Mouse (Mus musculus): ENCODE results near the gene Gnat1.

Gnat1 gene

GRCm38 (mm10) chr9:107674609-107675429 lies 4.7 kb downstream of the Gnat1 start:
- no peak for DNase-seq

DNA sequence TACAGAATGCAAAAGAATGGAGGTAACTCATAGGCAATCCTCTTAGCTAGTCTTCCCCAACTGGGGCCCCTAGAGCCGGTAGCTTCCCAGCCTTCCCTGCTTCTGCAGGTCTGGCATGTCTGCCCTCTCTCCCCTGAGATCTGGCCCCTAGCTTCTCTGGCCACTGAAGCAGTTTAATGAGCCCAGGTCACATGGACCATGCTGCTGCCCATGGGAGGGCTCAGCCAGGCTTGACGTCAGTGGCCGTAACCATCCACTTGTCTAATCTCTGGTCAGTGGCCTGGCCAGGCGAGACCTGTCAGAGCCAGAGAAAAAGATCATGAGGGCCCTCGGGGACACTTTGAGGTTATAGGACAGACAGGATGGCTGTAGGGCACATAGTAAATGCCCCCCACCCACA lies 9.3 kb downstream of the Gnat1 start:
- peak; percentile 60 for DNase-seq

GRCm38 (mm10) chr9:107669480-107669945 lies 10.0 kb downstream of the Gnat1 start, which contains the start of gene Slc38a3:
Slc38a3 (minus strand) TSS chr9:107669530.
- no peak for DNase-seq

GRCm38 (mm10) chr9:107668916-107669315 lies 10.6 kb downstream of the Gnat1 start:
- DNase-seq = peak; percentile 51

DNA sequence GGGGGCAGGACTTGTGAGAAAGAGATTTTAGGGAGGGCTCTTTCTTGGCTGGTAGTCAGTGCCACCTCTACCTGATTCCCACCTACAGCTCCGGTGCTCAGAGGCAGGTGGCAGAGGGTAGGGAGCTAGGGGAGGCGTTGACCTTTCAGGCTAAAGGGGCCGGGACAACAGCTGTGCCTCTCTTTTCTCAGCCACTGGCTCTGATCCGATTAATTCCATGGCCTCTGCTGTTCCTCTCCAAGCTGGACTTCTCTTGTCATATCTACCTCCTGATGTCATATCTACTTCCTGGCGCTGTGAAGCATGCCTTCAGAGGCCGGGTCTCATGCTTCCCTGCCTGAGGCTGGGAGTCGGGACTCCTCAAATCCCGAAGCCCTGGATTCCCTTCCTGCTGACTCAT lies 11.5 kb downstream of the Gnat1 start:
- no peak for DNase-seq

DNA sequence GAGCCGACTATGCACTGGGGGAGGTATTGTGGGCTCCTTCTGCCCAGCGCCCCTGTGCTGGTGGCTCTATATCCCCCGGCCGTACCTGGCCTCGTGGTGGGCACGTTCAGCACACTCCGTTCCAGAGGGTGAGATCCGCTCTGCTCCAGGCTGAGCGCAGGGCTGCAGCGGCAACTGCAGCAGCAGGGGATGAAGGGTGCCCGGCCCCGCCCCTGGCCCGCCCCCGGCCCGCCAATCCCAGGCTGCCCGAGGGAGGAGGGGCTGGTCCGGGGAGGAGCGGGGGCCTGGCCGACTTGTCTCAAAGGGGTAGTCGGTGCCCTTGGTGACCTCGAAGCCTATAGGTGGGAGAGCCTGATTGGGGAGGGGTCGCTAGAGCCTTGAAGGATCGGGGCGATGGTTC lies 12.3 kb downstream of the Gnat1 start:
- DNase-seq = peak; percentile 85

GRCm38 (mm10) chr9:107666751-107667205 lies 12.7 kb downstream of the Gnat1 start:
- DNase-seq = peak; percentile 49

GRCm38 (mm10) chr9:107665308-107665707 lies 14.2 kb downstream of the Gnat1 start:
- DNase-seq = no peak

DNA sequence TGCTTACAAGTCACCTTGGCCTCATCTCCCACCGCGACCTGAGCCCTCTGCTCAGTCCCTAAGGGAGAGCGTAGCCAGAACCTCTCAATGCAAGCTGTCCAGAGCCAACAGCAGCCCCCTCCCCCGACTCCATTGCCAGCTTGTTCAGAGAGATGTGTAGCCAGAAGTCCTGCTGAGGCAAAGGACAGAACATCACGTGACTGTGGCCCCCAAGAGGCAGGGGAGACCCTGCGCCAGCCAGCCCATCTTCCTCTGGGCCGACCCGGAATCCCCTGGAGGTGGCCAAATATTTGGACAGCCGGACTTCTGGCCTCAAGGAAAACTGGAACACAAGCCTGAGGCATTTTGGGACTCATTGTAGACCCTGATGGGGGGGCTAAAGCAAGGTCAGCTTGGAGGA lies 16.0 kb downstream of the Gnat1 start:
- DNase-seq = no peak

- no peak for DNase-seq
These were observed 17.2 kb downstream of the Gnat1 start for GRCm38 (mm10) chr9:107662342-107662741.

DNA sequence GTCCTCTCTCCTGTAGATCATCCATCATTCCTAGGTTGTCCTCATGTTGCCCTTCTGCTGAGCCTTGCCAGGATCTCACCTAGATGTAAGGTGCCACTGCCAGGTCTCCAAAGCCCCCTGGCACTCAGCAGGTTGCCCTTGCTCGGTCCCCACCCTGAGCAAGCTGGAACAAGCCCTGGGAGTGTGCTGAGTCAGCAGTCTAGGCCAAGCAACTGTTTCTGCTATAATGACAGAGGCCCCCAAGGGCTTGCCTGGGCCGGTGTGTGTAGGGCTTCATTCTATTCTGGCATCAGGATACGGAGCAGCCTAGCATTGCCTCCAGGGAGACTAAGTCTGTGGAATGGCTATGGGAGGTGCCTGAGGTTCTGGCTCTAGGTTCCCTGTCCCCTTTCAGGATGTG lies 18.7 kb downstream of the Gnat1 start:
- DNase-seq = no peak

- no peak for DNase-seq
These were observed 19.6 kb downstream of the Gnat1 start for GRCm38 (mm10) chr9:107659961-107660360.

DNA sequence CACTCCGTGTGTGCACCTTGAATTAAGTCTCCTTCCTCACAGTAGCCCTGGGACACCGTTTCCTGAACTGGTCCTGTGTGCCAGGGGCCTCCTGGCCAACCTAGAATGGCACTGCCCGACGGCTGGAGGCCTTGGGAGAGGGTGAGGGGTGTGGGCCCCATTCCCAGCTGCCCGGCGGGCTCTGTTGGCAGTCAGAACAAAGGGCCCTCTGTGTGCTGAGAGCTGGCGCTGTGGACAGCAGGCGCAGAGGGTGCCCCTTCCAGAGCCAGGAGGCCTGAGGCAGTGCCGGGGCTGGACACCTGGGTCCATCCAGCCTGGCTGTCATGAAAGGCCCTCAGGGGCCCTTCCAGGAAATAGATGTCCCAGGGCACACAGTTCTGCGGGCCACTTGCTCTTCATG lies 20.0 kb downstream of the Gnat1 start:
- DNase-seq = no peak

GRCm38 (mm10) chr9:107658096-107658495 lies 21.4 kb downstream of the Gnat1 start:
- DNase-seq = no peak

DNA sequence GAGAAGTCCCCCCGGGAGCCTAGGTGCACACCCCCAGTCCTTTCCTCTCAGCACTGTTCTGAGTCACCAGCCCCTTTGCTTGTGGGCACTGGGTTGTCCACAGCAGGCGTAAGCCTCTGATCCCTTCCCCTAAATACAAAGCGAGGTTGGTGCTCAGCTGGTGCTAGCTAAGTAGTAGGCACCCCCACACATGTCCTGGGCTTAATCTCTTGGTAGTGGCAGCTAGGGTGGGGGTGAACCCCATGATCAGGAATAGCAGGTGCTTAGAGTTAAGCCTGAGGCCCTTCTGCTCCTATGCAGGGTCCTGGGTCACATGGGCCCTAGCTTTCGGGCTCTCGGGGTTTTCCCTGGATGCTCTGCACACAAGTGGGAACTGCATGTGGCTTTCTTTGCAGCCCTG lies 22.4 kb downstream of the Gnat1 start:
- no peak for DNase-seq

GRCm38 (mm10) chr9:107654585-107654984 lies 24.9 kb downstream of the Gnat1 start:
- DNase-seq = no peak

GRCm38 (mm10) chr9:107653474-107653873 lies 26.0 kb downstream of the Gnat1 start:
- DNase-seq = no peak

DNA sequence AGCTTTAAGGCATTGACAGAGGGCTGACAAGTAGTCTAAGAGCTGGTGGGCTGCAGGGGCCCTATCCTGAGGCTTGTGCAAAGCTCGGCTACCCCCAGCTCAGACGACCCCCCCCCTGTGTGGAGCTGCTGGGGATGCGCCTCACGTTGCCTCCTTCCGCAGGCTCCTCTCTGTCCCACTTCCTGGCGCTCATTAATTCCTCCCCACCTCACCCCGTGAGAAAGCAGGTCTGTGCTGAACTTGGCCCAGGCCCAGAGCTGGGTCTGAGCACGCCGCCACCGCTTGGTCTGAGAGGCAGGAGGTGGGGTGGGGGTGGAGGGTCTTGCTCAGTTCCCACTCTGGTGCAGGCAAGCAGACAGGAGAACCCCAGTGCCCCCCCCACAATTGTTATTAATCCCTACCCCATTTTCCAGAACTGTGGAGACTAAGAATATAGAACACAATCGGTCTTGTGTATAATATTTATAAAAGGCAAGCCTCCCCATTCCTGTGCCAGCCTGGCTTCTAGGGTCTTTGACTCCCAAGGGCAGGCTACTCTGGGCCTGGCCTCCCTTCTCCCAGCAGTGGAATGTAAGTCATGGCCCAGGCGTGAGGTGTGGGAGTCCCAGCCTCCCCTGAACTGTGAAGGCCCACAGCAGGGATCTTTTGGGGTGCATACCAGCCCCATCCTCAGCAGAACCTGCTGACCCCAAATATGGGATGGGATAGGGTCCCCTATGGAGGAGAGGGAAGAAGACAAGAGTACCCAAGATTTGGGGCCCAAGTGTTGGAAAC lies 28.6 kb downstream of the Gnat1 start:
- no peak for DNase-seq

GRCm38 (mm10) chr9:107650225-107650624 lies 29.3 kb downstream of the Gnat1 start:
- no peak for DNase-seq

- DNase-seq = no peak
These were observed 30.7 kb downstream of the Gnat1 start for GRCm38 (mm10) chr9:107648767-107649166.

- DNase-seq = no peak
These were observed 32.5 kb downstream of the Gnat1 start for GRCm38 (mm10) chr9:107646975-107647374.

DNA sequence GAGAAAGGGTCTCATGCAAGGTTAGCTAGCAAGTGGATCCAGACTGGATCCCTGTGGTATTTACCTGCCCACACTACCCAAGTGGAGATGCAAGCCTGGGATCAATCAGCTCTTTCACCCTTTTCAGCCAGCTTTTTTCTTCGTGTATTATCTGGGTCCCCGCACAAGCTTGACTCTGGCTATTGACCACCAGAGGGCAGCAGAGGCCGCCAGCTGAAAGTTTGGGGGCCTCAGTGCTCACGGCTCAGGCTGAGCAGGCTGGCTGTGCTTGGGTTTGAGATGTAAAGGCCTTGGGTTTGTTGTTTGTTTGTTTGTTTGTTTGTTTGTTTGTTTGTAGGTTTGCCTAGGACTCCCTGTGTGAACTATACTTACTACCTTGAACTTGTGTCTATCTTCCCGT lies 33.9 kb downstream of the Gnat1 start:
- DNase-seq = peak; percentile 90

GRCm38 (mm10) chr9:107645153-107645510 lies 34.4 kb downstream of the Gnat1 start:
- no peak for DNase-seq

All from kidney, postnatal 10 days (tissue).